Mouse (Mus musculus): ENCODE measurements around the gene Ctxn1. TPM values are rescaled to one million over a fixed set of nuclear protein-coding genes. Genes with fewer than 3 reads are reported as not detected.

The Ctxn1 gene
- total and polyA plus RNA-seq, 2 experiments from 2014 or later, result 78.5 to 250 TPM

DNA sequence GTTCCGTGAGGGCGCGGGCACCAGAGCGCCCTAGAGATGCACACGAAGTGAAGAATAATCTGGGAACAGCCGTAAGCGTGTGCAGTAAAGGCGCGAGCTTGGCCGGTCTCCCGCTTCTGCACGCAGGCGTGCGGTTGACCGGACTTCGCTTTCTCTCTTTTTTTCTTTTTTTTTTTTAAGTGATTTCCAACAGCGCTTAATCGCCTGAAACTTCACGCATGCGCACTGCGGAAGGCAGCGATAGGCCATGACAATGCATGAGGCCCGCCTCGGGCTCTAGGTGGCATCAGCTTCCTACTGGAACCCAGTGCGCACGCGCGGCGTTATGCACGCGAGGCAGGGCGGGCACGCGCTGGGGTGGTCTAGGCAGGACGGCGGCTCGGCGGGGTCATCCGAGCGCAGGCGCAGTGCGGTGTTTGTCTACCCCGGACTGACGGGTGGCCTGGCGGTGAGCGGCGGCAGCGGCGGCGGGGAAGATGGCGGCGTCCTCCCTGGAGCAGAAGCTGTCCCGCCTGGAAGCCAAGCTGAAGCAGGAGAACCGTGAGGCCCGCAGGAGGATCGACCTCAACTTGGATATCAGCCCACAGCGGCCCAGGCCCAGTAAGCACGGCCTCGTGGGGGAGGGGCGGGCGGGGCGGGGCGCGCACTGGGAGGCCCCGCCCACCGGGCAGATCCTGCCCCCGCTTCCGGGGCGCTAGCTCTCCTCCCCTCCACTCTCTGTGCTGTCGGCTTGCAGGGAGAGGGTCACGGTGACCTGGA lies 20.5 kb downstream of the Ctxn1 start, which contains the start of the genes Map2k7 and Gm49320:
TSS of gene Map2k7 (plus strand) at position 307 of the 759 bp plus-strand sequence.
TSS of gene Gm49320 (plus strand) at position 432 of the 759 bp plus-strand sequence.
- DNase-seq (ENCODE audit: low spot score), result peak; percentile 100
- TF ChIP-seq CTCF (IDR thresholded peaks at IDR 0.05), result peak; percentile 74
- H3K4me1 ChIP-seq (ENCODE audit: insufficient read depth, low read length), result peaks cover 8% of the 10 kb centered on the region
- WGBS, result under 1% methylated on average over 62 of the region's 71 CpGs
- H3K9ac ChIP-seq (replicated peaks; ENCODE audit: low read length, poor library complexity, severe bottlenecking), result peak within 1 kb of the TSS; percentile 79
- no peaks in the 10 kb centered on the region for H3K9me3 ChIP-seq (ENCODE audit: low read length)
- peak within 1 kb of the TSS; percentile 82 for H3K4me3 ChIP-seq (ENCODE audit: low read depth, low read length)
- H3K36me3 ChIP-seq (ENCODE audit: insufficient read depth, low read length), result peaks cover 16% of the 10 kb centered on the region
- H3K4me2 ChIP-seq (ENCODE audit: low read depth, low read length, poor library complexity, severe bottlenecking), result peak within 1 kb of the TSS; percentile 85
- no peaks in the 10 kb centered on the region for H3K27me3 ChIP-seq (ENCODE audit: insufficient read depth, low read length)
- peak; percentile 96 for ATAC-seq (ENCODE audit: low FRiP score)
- H3K27ac ChIP-seq (ENCODE audit: low read depth, low read length), result peak within 1 kb of the TSS; percentile 89

- DNase-seq (ENCODE audit: low spot score) (no peak), ATAC-seq (ENCODE audit: low FRiP score) (peak; percentile 35; the same call in 1 of the 2 replicates)
- WGBS, result 13% methylated on average over 15 of the region's 15 CpGs
- TF ChIP-seq CTCF (IDR thresholded peaks at IDR 0.05), result no peak
- Histone ChIP-seq H3K4me1 (ENCODE audit: insufficient read depth, low read length) (peaks cover 8% of the 10 kb centered on the region), H3K36me3 (ENCODE audit: insufficient read depth, low read length) (peaks cover 9% of the 10 kb centered on the region; the same call in 1 of the 2 replicates), H3K9ac (replicated peaks; ENCODE audit: low read length, poor library complexity, severe bottlenecking) (peak overlapping the region; percentile 59), H3K9me3 (ENCODE audit: low read length) (no peaks in the 10 kb centered on the region), H3K27me3 (ENCODE audit: insufficient read depth, low read length) (no peaks in the 10 kb centered on the region), H3K4me3 (ENCODE audit: low read depth, low read length) (peak overlapping the region; percentile 82), H3K4me2 (ENCODE audit: low read depth, low read length, poor library complexity, severe bottlenecking) (peak overlapping the region; percentile 67), H3K27ac (ENCODE audit: low read depth, low read length) (peak overlapping the region; percentile 89)
Observed at GRCm38 (mm10) chr8:4237814-4238433, 21.1 kb downstream of the Ctxn1 start.

DNA sequence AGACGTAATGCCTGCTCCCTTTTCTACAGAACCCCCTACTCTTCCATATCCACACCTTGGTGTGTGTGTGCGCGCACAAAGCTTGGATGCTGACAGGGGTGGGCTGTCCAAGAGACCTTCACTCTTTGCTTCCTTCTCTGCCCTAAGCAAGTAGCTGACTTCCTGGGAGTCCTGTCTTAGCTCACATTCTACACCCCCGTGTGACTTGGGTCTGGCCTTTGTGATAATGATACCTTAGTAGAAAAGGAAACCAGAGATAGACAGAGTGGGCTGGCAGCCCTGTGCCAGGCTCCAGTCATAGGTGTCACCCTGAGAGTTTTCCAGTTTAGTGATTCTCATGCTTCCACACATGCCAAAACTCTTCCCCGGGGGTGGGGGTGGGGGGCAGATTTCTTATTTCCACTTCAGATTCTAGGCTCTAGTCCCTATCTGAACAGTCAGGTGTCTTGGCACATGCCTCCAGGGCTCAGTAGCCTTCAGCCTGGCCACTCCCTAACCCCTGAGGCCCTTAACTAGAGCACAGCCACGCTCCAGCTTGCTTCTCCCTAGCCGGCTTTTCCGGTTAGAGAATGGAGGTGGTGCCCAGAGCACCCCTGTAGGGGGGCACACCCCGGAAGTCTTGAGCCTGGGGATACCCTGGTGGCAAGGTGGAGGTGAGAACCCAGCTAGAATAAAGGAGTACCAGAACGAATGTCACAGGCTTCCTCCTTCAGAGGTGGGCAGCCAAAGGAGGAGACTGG lies 28.3 kb downstream of the Ctxn1 start:
- TF ChIP-seq CTCF (IDR thresholded peaks at IDR 0.05), result no peak
- WGBS, result 63% methylated on average over 10 of the region's 10 CpGs
- Histone ChIP-seq H3K4me2 (ENCODE audit: low read depth, low read length, poor library complexity, severe bottlenecking) (no peak overlapping the region), H3K27me3 (ENCODE audit: insufficient read depth, low read length) (peaks cover 7% of the 10 kb centered on the region), H3K4me1 (ENCODE audit: insufficient read depth, low read length) (no peaks in the 10 kb centered on the region), H3K4me3 (ENCODE audit: low read depth, low read length) (no peak overlapping the region), H3K36me3 (ENCODE audit: insufficient read depth, low read length) (no peaks in the 10 kb centered on the region), H3K9ac (replicated peaks; ENCODE audit: low read length, poor library complexity, severe bottlenecking) (no peak overlapping the region), H3K9me3 (ENCODE audit: low read length) (no peaks in the 10 kb centered on the region), H3K27ac (ENCODE audit: low read depth, low read length) (no peak overlapping the region)
- no peak for DNase-seq (ENCODE audit: low spot score)
- ATAC-seq (ENCODE audit: low FRiP score), result no peak

- no peak overlapping the region for H3K4me3 ChIP-seq (ENCODE audit: low read depth, low read length)
- H3K9ac ChIP-seq (replicated peaks; ENCODE audit: low read length, poor library complexity, severe bottlenecking), result no peak overlapping the region
- 57% methylated on average over 5 of the region's 5 CpGs for WGBS
- no peak for ATAC-seq (ENCODE audit: low FRiP score)
- H3K4me1 ChIP-seq (ENCODE audit: insufficient read depth, low read length), result no peaks in the 10 kb centered on the region
- no peak overlapping the region for H3K27ac ChIP-seq (ENCODE audit: low read depth, low read length)
- H3K27me3 ChIP-seq (ENCODE audit: insufficient read depth, low read length), result peaks cover 7% of the 10 kb centered on the region
- DNase-seq (ENCODE audit: low spot score), result no peak
- H3K4me2 ChIP-seq (ENCODE audit: low read depth, low read length, poor library complexity, severe bottlenecking), result no peak overlapping the region
- no peaks in the 10 kb centered on the region for H3K9me3 ChIP-seq (ENCODE audit: low read length)
- H3K36me3 ChIP-seq (ENCODE audit: insufficient read depth, low read length), result no peaks in the 10 kb centered on the region
- no peak for TF ChIP-seq CTCF (IDR thresholded peaks at IDR 0.05)
Observed at GRCm38 (mm10) chr8:4229784-4230183, 29.3 kb downstream of the Ctxn1 start.

GRCm38 (mm10) chr8:4227919-4228318 lies 31.2 kb downstream of the Ctxn1 start:
- Histone ChIP-seq H3K4me1 (ENCODE audit: insufficient read depth, low read length) (no peaks in the 10 kb centered on the region), H3K4me3 (ENCODE audit: low read depth, low read length) (no peak overlapping the region), H3K36me3 (ENCODE audit: insufficient read depth, low read length) (no peaks in the 10 kb centered on the region), H3K27ac (ENCODE audit: low read depth, low read length) (no peak overlapping the region), H3K4me2 (ENCODE audit: low read depth, low read length, poor library complexity, severe bottlenecking) (no peak overlapping the region), H3K27me3 (ENCODE audit: insufficient read depth, low read length) (peaks cover 7% of the 10 kb centered on the region), H3K9ac (replicated peaks; ENCODE audit: low read length, poor library complexity, severe bottlenecking) (no peak overlapping the region), H3K9me3 (ENCODE audit: low read length) (no peaks in the 10 kb centered on the region)
- DNase-seq (ENCODE audit: low spot score), result no peak
- no peak for TF ChIP-seq CTCF (IDR thresholded peaks at IDR 0.05)
- ATAC-seq (ENCODE audit: low FRiP score), result no peak
- 94% methylated on average over 4 of the region's 4 CpGs for WGBS

Measured in midbrain, postnatal 0 days (tissue).